Mouse (Mus musculus): ENCODE results near the gene Itgb3.
"Not testable (repeated sequence)": the region's sequence is repeated elsewhere in the genome, so short reads cannot be mapped to it uniquely, and the experiment has no call there.

Itgb3 gene

GRCm38 (mm10) chr11:104607491-104608245, at the start of gene Itgb3:
TSS of gene Itgb3 (plus strand) at chr11:104608000.
- peak; percentile 85 to 92 for DNase-seq

- no peak for DNase-seq
These were observed 49.7 kb upstream of the Itgb3 start for GRCm38 (mm10) chr11:104558065-104558464.

- DNase-seq: no peak
These were observed 49.0 kb upstream of the Itgb3 start for GRCm38 (mm10) chr11:104558651-104559403.

- no peak for DNase-seq
These were observed 46.8 kb upstream of the Itgb3 start for GRCm38 (mm10) chr11:104560971-104561370.

- DNase-seq: no peak
These were observed 44.3 kb upstream of the Itgb3 start for GRCm38 (mm10) chr11:104563496-104563895.

- DNase-seq: no peak
These were observed 42.6 kb upstream of the Itgb3 start for GRCm38 (mm10) chr11:104565172-104565571.

- DNase-seq: no peak
These were observed 41.7 kb upstream of the Itgb3 start for GRCm38 (mm10) chr11:104566097-104566496.

GRCm38 (mm10) chr11:104566796-104567195, 41.0 kb upstream of the Itgb3 start:
- no peak for DNase-seq

GRCm38 (mm10) chr11:104567736-104568135, 40.1 kb upstream of the Itgb3 start:
- no peak for DNase-seq

GRCm38 (mm10) chr11:104568326-104568725, 39.5 kb upstream of the Itgb3 start:
- DNase-seq: no peak

GRCm38 (mm10) chr11:104570515-104570914, 37.3 kb upstream of the Itgb3 start:
- not testable (repeated sequence) for DNase-seq

- DNase-seq: peak; percentile 50 to 63
These were observed 36.4 kb upstream of the Itgb3 start for GRCm38 (mm10) chr11:104571373-104571772.

GRCm38 (mm10) chr11:104572091-104572490, 35.7 kb upstream of the Itgb3 start:
- no peak for DNase-seq

- no peak for DNase-seq
These were observed 35.2 kb upstream of the Itgb3 start for GRCm38 (mm10) chr11:104572566-104572965.

- no peak for DNase-seq
These were observed 30.8 kb upstream of the Itgb3 start for GRCm38 (mm10) chr11:104576772-104577612.

GRCm38 (mm10) chr11:104578074-104578473, 29.7 kb upstream of the Itgb3 start:
- DNase-seq: no peak

GRCm38 (mm10) chr11:104579084-104579483, 28.7 kb upstream of the Itgb3 start:
- no peak for DNase-seq

- DNase-seq: no peak
These were observed 28.2 kb upstream of the Itgb3 start for GRCm38 (mm10) chr11:104579575-104579974.

- no peak for DNase-seq
These were observed 27.7 kb upstream of the Itgb3 start for GRCm38 (mm10) chr11:104580091-104580490.

- DNase-seq: no peak
These were observed 27.2 kb upstream of the Itgb3 start for GRCm38 (mm10) chr11:104580606-104581005.

GRCm38 (mm10) chr11:104581446-104582307, 26.1 kb upstream of the Itgb3 start:
- no peak for DNase-seq

GRCm38 (mm10) chr11:104582308-104582606, 25.5 kb upstream of the Itgb3 start:
- no peak for DNase-seq

Data from cerebellum, postnatal 25 days (tissue).